Mouse (Mus musculus): ENCODE results near the gene Kcnab1.

DNA sequence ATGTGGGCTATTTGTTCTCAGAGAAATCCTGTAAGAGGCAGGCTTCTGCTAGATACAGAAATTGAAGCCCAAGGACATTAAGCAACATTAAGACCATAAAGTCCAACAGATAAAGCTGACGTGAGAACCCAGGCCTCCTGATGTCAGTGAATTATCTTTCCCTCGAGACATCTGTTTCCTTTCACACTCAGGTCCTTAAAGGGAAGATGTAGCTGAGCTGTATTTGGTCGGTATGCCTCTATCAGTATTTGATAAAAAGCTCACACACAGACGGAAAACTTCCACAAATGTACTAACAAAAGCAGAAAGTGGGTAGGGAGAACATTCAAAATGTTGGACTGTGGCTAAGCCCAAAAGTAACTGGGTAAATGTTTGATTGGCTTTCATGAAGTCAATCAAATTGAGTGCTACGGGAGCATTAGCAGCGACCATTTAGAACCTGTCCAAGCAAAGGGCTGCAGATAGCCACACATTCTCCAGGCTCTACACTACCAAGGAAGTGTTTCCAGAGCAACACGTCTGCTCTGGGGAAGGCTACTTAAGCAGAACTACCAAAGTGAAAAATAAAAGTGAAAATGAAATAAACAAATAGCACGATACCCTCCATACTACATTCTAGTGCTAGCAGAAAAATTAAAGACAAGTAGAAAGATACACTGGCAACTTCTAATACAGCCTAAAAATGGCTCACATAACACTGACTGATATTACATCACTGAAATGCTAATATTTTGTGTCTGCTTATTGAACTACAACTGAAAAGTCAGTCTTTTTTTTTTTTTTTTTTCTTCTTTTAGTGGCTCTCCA, 251.2 kb downstream of the Kcnab1 start:
- TF ChIP-seq CTCF (IDR thresholded peaks at IDR 0.05) (no peak), EP300 (IDR thresholded peaks at IDR 0.05) (peak; percentile 51; the same call in 1 of the 2 replicates)
